Mouse (Mus musculus) hematopoietic stem cell, adult 5-6 weeks (primary cell): ENCODE results near the gene Saysd1. TPM values are rescaled to one million over a fixed set of nuclear protein-coding genes. Genes with fewer than 3 reads are reported as not detected.

ENCODE experiments used
- ATAC-seq, 2 experiments: fragments of 125-278 bp in 1 of 2; replicated peaks in 1 of 2; 2 replicates each; pipeline ENCODE4 v1.8.0; 2016 to 2017; ENCODE audit warnings: inconsistent platforms in 2 of 2, mild to moderate bottlenecking in 2 of 2, moderate number of reproducible peaks in 2 of 2, low read depth in 1 of 2, moderate TSS enrichment in 1 of 2; ENCODE audit not compliant: low FRiP score in 2 of 2, poor library complexity in 2 of 2, severe bottlenecking in 2 of 2, insufficient read depth in 1 of 2, low TSS enrichment in 1 of 2
- total RNA-seq: library from RNA; stranded (forward); fragments of 172-1452, 232-1000 nt; gene quantifications from 2 replicates; pipeline ENCODE4 v1.2.3, GENCODE M21; 2017

Gene Saysd1
- 2.0 and 3.4 TPM in 2 replicates for total RNA-seq

DNA sequence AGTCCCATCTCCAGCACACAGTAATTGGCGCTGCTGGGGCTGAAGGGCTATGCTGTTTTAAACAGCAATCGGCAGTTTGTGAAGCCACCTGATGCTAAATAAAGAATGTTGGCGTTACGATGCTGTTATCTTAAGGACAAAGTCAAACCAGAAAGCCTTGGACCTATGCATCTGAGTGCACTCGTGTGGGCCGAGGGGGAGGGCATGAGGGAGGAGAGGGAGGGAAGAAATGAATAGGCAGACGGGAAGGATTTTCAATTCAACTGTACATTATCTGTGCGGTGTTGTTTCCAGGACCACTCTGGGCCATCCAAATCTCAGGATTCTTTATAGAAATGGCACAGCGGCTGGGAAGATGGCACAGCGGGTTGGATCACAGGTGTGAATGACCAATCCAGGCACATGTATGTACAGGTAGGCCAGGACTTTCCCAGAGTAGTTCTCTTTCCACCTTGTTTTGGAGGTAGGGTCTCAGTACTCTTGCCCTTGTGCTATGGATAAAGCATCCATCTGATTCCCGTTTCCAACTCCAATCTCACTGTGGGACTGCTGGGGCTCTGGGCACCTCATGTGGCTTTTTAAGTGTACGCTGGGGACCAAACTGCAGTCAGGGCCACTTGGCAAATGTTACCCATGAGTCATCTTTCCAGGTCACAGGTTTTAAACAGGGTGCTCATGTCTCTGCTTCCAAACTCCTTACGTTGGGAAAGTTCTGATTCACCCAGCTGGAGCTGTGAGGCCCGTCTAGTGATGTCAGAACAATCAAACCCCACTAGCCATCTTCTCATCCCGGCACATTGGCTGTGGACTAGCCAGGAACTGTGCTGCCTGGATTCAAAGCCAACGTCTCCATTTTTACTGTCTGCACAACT, at the start of gene Saysd1:
Gene Saysd1, minus strand, starts transcription at position 51 of the 872 bp plus-strand sequence.
- ATAC-seq = no peak

DNA sequence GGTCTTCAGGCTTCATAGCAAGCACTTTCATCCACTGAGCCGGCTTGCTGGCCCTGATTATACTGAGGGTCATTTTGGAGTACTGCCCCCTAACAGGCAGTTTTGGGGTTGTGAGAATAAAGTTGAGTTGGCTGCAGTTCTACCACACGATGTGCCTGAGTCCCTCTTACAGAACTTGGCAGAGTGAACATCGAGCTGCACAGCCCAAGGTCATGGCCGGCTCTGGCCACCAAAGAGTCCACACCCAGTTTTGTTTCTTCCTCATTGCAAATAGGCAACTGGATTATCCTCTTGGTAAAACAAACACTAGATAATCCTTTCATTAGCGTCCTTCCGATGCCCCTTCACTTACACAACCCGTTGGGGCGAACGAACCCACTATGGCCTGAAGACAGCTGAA, 47.1 kb upstream of the Saysd1 start:
- ATAC-seq = no peak

DNA sequence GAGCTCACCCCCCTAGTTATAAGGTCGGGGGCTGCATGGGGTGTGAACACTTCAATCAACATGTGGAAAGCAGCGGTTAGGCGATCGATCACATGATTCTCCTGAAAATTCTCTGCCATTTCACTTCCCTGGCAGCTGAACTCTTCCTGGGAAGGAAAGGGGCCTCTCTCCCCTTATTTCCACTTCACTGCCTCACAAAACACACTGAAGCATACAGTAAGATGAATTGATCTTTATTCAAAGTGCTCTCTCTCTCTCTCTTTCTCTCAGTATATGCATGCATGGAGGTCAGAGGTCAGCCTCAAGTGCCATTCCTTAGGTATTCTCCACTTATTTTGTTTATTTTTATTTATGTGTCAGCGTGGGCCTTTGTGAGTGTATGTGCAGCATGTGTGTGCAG, 45.4 kb upstream of the Saysd1 start:
- no peak for ATAC-seq

DNA sequence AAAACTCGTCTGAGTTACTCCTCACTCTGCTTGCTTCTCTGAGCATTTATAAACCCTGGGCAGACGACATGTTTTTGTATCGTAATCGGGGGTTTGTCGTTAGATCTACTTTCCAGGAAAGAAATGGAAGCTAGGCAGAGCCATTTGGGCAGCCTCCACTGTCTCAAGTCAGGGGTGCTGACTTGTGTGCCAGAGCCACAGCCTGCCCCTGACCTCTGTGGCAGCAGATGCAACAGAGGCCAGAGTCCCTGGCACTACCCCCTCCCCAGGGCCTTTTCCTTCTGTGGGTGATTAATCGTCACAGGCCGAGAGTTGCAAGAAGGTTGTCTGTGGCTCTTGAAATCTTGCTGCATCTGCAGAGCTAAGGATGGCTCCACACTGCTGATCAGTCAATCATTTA, 44.3 kb upstream of the Saysd1 start:
- no peak for ATAC-seq

DNA sequence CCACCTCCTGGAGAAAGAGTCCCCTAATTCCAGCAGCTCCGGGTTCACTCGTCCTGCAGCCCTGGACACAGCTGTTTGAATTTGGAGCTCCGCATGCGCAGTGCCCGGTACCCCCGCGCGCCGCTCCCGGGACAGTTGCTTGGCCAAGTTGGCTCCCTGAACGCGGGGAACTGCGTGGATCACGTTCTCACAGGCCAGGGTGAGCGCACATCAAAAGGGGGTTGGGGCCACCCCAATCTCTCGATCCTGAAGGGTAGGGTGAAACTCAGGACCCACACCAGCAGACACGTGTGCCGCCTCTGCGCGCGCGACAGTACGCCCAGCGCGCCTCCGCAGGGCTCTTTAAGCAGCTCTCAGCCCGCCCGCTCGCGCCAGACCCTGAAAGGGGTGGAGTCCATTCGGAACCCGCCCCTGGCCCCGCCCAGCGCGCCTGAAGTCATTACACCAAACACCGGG, 43.2 kb upstream of the Saysd1 start, which contains the start of gene Kcnk5:
Gene Kcnk5, minus strand, starts transcription at position 344 of the 456 bp plus-strand sequence.
- peak; percentile 83 to 87 for ATAC-seq

DNA sequence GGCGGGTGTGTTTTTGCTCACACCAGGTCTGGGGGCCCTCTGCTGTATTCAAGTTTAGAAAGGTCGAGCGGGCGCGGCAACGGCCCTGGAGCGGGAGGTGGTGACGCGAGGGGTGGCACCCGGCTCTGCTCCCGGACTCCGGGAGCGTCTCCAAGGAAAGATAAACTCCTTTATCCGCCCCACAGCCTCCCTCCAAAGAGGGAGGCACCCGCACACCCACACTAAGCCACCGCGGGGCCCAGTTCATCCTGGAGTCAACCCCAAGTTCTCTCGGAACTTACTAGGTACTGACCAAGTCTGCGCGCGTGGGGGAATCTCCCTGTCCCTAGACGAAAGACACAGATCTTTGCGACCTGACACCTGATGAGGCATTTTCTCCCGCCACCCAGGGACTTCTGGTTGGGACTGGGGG, 42.4 kb upstream of the Saysd1 start:
- no peak for ATAC-seq

DNA sequence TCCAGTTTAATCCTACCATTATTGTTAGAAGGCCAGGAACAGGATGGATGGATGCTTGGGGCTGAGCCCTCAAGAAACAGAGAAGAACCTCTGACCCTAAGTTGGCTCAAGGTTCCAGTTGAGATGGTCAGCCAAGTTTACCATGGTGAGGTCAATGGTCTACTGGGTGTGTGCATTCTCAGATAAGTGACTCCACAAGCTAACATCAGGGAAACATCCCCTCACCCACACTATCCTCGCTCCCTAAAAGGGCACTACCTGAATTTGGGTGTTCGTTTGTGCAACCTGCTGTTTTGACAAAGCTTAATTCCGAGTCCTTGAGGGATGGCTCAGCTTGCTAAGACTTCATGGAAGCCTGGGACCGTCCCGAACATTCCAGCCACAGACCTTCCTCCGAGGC, 42.0 kb upstream of the Saysd1 start:
- no peak for ATAC-seq

DNA sequence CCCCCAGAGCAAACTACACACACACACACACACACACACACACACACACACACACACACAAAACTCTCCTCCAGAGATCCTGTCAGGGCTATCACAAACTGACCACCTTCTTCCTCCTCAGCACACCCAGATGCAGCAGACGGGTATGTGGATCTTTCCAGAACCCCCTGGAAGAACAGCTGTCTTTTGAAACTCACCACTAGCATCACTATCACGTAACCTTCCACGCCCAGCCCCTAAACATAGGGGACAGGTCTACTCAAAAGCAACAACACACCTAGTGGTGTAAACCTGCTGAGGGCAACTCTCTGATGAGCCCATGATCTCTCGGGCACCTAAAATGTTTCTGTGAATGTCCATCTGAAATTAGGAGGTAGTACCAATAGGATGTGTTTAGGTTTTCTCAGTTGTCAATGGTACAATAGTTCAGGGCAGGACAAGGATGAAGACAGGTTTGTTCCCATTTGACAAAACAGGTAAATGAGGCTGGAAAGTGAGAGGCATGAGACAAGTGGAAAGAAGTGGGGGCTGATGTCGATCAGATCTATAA, 41.5 kb upstream of the Saysd1 start:
- ATAC-seq = no peak

DNA sequence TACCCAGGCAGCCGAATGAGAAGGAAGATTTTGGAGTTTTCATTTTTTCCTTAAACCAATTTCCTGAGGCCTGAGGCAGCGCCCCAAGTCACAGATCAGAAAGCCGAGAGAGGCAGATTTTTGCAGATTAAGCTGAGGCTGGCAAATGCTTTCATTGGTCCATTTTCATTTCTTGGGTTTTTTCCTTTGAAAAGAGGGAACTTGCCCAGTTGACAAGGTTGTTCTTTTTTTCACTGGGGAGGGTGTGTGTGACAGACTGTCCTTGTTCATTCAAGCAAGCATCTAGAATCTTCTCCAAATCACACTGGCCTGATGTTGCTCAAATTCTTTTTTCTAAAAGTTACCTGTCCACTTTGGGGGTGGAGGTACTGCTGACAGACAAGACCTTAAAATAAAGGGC, 40.7 kb upstream of the Saysd1 start:
- ATAC-seq = peak; percentile 22 to 24

DNA sequence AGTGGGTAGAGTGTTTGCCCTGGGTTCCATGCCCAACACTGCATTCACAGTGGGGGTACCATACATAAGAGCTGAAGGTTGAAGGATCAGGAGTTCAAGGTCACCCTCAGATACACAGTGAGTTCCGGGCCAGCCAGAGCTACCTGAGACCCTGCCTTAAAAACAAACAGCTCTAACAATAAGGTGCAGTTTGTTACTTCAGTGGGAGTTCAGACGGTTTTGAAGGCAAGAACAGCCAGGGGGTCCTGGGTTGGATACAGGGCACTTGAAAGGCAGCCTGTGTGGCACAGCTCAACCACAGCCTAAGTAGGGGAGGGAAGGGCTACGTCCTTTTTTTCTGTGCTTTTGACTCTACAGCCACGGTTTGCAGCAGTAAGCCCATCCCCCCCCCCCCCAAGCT, 40.3 kb upstream of the Saysd1 start:
- peak in 1 of 2 experiments; percentile 34; a peak in 1 of 4 replicates for ATAC-seq

DNA sequence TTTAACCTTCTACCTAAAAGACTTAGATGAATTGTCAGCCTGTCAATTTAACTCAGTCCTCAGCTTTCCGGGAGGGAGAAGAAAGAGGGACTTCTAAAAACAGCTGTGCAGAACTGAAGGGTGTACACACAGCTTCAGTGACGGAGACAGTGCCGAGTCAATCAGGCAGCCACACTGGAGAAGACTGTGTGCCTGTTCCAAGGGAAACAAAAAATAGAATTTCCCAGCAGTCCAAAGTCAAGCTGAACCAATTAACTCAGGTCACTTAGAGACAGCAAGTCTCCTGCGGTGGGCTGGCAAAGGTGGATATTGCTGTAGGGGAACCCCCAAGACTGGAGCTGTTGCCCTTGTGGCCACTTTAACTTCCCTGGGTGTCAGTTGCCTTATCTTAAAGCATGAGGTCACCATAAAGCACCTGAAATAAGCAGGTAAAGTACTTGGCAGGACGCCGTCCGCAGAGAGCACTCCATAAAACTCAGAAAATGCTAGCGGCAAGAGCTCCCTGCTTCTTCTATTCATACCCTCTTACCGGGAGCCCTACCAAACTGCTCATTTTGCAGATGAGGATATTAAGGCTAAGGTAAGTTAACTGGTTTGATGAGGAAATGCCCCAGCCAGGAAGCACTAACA, 39.3 kb upstream of the Saysd1 start:
- no peak for ATAC-seq

DNA sequence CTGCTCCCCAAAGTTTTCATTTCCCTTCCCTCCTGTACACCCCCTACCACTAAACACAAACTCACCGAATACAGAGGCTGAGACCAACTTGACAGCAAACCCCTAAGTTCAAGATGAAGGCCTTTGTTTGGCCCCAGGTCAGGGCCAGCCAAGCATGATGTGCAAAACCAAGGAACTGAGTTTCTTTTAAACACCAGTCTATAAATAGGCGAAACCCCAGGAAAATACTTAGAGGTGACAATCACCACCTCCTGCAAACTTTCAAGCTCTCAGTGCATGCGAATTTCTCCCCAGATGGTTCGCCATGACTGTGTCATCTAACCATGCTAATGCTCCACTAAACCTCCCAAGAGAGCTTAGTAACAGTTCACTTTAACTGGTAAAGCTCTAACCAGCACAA, 37.4 kb upstream of the Saysd1 start:
- ATAC-seq = no peak

DNA sequence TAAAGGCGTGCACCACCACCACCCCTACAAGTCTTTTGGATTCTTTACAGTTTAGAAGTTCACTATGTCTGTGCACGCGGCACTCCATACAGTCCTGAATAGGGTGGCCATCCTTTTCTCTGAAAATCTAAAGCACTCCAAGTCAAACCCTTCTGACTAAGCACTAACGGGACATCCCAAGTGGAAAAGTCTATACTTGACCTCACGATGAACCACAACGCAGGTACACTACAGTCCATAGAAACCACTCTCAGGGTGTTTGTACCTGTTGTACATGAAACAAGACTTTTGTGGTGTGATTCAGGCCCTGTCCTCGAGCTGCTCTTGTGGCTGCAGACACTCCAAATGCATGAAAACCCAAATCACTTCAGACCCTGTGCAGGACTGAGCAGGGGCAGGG, 36.8 kb upstream of the Saysd1 start:
- no peak for ATAC-seq

DNA sequence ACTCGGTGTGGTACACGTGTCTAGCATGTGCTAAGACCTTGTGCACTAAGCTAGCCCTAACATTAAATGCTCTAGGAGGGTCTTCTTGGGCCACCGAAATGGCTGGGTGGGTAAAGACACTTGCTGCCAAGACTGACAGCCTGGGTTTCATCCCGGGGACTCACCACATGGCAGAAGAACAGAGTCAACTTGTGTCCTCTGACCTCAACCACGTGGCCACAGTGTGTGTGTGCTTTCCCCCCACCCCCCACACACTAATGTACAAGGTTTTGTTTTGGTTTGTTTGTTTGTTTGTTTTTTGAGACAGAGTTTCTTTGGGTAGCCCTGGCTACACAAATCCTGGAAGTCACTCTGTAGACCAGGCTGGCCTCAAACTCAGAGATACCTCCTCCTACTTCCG, 36.4 kb upstream of the Saysd1 start:
- no peak for ATAC-seq

DNA sequence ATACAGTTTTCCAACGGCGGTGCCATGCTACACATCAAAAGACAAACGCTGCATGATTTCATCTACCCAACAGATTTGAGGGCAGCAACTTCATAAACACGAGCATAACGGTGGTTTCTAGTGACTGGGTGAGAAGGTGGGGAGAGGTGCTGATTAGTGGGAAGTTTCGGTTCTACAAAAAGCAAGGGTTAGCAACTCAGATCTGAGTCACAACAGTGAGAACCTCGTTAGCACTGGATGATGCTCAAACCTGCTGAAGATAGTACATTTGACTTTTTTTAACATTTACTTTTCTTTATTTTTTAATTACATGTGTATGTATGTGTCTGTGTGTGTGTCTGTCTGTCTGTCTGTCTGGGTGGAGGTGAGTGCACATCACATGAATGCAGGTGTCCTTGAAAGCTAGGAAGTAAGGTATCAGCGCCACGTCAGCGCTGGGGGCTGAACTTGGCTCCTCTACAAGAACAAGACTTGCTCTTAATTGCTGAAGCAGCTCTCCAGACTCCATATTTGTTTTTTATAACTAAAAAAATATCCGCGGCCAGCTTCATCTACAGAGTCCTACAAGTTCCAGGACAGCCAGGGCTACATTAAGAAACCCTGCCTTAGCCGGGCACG, 35.6 kb upstream of the Saysd1 start:
- ATAC-seq = peak in 1 of 2 experiments; percentile 16; a peak in 1 of 4 replicates

DNA sequence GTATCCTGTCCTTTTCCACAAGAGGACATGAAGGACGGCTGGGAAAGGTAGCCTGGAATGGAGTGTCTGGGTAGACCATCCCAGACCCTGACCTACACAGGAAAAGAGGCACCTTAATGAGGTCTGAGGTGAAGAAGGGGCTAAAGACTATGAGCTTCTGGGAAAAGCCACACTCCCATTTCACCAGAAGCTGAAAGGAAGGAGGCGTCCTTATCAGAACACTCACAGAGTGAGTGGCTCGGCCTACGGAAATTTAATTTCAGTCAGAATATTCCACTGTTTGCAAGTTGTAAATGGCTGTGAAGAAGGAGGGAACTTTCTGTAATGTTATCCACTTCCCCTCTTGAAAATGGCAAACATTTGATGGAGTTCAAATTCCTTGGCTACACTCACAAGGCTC, 34.6 kb upstream of the Saysd1 start:
- no peak for ATAC-seq

DNA sequence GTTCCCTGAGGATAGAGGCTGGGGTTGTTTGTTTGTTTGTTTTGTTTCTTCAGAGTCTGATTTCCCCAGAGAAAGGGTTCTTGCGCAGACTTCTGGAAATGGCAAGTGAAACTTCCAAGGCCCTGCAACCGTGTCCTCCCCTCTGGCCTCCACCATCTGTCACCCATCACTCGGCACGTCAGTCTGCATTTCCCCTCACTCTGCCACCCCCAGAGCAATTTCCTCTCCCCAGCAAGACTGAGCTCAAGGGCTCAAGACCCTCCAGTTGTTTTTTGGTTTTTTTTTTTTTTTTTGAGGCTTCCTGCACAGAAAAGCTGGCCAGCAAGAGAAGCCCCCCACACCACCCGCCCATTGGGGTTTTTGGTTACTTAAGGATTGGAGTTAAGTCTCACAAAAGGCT, 34.2 kb upstream of the Saysd1 start:
- peak in 1 of 2 experiments; percentile 17; a peak in 1 of 4 replicates for ATAC-seq

DNA sequence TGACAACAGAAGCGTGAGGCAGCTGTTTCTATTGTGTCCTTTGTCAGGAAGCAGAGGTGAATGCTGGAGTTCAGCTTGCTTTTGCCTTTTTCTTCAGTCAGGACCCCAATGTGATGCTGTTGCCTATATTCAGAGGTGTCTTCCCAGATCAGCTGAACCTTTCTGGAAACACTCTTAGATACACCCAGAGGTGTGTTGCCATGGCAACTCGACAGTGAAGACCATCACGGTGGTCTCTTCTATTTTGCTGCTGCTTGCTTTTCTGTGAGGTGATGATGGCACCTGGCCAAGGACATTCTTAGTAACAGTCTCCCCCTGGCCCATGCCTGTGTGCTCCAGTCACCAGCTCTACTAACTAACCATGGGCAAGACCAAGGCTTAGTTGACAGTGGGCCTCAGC, 33.5 kb upstream of the Saysd1 start:
- no peak for ATAC-seq
